Mouse (Mus musculus) E14TG2a.4 (cell line): ENCODE results near the gene Msh6.

Experiments used
- CTCF ChIP-seq: conservative IDR thresholded peaks from 2 replicates; pipeline ENCODE4 v1.5.1; 2014; ENCODE audit warnings: low read length
- NANOG ChIP-seq: IDR thresholded peaks from 2 replicates; pipeline ENCODE4 v1.6.1; 2014; ENCODE audit warnings: borderline replicate concordance, low read length, mixed read lengths
- POU5F1 ChIP-seq: IDR thresholded peaks from 2 replicates; pipeline ENCODE4 v1.6.1; 2014; ENCODE audit warnings: low read length, borderline replicate concordance

DNA sequence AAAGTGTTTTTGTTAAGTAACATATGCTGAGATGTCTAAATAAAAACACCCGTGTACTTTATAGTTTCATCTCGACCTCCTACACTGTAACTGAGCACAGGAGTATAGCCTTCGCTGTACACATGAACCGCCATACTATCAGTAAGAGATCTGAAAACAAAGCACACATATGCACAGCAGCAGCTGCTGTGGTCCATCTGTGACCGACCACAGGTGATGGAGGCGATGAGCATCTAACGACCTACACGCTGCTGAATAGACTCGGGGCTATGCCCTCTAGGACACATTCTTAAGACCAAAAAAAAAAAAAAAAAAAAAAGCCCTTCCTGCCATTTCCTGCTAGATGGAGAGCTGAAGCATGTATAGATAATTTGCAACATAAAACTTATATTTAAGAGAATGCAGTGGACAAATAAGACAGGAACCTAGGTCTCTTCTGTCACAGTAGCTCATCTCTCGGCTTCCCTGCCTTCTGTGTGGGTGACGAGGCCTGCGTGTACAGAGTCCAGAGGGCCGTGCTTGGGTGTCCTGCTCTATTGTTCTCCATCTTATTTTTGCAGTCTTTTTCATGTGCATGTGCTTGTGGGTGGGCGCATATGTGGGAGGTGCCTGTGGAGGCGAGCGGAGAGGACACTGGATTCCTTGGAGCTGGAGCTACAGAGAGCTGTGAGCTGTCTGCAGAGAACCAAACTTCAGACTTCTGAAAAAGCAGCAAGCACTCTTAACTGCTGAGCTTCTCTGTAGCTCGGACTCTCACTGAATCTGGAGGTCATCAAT, 54.5 kb downstream of the Msh6 start:
- no peak for TF ChIP-seq CTCF
- TF ChIP-seq POU5F1 = no peak
- no peak for TF ChIP-seq NANOG
